Mouse (Mus musculus) bone marrow macrophage, adult 2 months (primary cell): ENCODE data around the gene Olfr393. TPM values are rescaled to one million over a fixed set of nuclear protein-coding genes. Genes with fewer than 3 reads are reported as not detected.

ENCODE experiments used
- H3K27ac ChIP-seq: 2 replicates; pipeline ENCODE4 v1.5.1; 2012; ENCODE audit warnings: low read depth, low read length; ENCODE audit not compliant: insufficient read depth
- H3K4me1 ChIP-seq: 2 replicates; pipeline ENCODE4 v1.6.1; 2012; ENCODE audit warnings: low read length; ENCODE audit not compliant: control insufficient read depth, insufficient read depth
- H3K4me3 ChIP-seq: 2 replicates; pipeline ENCODE4 v1.5.1; 2012; ENCODE audit warnings: mild to moderate bottlenecking, low read length, moderate library complexity; ENCODE audit not compliant: insufficient read depth
- CTCF ChIP-seq: IDR thresholded peaks from 2 replicates; pipeline ENCODE4 v1.5.1; 2012; ENCODE audit warnings: low read depth, mild to moderate bottlenecking, low read length, moderate library complexity
- POLR2A ChIP-seq: IDR thresholded peaks from 2 replicates; pipeline ENCODE4 v1.6.1; 2012; ENCODE audit warnings: mild to moderate bottlenecking, low read depth, low read length, borderline replicate concordance
- polyA plus RNA-seq: library from polyadenylated mRNA; stranded (reverse); fragments of >200 nt; gene quantifications from 2 replicates; pipeline ENCODE4 v1.2.4, GENCODE M21; 2012; ENCODE audit not compliant: missing spikeins, insufficient read depth, insufficient read length

The Olfr393 gene
- not detected in 2 replicates for polyA plus RNA-seq

DNA sequence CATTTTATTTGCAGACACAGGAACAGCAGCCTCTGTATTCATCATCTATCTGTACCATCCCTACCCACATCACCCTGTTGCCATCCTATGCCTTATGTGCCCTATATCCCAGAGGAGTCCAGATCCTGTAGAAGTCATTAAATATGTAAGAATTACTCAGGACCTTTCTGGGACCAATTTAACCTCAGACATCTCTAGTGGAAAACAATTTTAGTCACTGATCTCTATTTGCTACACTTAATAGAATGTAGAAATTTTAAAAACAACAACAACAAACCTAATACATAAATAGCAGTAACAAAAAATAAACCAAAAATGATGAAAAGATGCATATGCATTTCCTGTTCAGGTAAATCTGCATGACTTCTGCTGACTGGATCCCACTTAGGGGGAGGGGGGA lies at the start of gene Olfr393:
Gene Olfr393, minus strand, starts transcription at position 101 of the 400 bp plus-strand sequence.
- Histone ChIP-seq H3K27ac (no peak within 1 kb of the TSS), H3K4me3 (no peak within 1 kb of the TSS), H3K4me1 (no peaks in the 10 kb centered on the region)
- TF ChIP-seq CTCF (no peak), POLR2A (no peak)

DNA sequence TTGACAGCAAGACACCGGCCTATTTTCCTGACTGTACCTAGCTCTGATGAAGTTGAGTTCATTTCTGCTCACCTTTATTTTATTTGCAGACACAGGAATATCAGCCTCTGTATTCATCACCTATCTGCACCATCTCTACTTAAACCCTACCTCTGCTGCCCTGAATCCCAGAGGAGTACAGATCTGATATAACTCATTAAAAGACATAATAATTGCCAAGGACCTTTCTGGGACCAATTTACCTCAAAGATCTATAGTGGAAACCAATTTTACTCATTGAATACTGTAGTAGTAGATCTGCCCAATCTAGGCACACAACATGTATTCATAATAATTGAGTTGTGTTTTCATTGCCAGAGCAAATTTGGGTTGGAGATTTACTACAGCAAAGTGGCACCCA lies 39.4 kb upstream of the Olfr393 start, which contains the start of gene Olfr394:
Gene Olfr394, minus strand, starts transcription at position 101 of the 400 bp plus-strand sequence.
- H3K4me1 ChIP-seq, result no peaks in the 10 kb centered on the region
- H3K27ac ChIP-seq, result no peak within 1 kb of the TSS
- H3K4me3 ChIP-seq, result no peak within 1 kb of the TSS
- TF ChIP-seq CTCF, result no peak

DNA sequence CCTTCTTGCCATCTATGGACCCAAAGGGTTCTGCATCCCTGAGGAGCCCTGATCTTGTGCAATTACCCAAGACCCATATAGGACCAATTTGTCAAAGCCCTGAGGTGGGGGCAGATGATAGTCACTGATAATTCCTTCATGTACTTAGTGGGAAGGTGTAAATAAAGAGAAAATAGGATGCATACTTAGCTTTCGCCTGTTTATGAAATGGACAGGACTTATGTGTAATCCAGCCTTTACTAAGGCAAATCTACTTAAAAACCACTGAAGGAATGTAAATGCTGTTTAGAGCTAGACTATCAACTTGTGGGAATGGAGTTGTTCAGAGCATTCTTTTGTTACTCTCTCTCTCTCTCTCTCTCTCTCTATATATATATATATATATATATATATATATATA lies 34.3 kb downstream of the Olfr393 start, which contains the start of gene Olfr392:
Gene Olfr392, minus strand, starts transcription at position 101 of the 400 bp plus-strand sequence.
- Histone ChIP-seq H3K27ac (no peak within 1 kb of the TSS), H3K4me1 (no peaks in the 10 kb centered on the region), H3K4me3 (no peak within 1 kb of the TSS)
- no peak for TF ChIP-seq CTCF
- no peak for TF ChIP-seq POLR2A

DNA sequence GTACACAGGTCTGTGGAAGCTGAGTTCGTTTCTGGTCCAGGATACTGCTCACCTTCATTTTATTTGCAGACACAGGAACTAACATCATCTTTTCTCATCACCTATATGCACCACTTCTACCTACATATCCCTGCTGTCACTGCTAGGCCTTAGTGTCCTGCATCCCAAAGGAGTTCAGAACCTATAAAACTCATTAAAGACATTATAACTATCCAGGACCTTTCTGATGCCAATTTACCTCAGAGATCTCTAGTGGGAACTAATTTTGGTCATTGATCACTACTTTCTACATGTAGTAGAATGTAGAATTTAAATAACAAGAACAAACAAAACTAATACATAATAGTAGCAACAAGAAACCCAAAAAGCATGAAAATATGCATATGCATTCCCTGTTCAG lies 48.3 kb downstream of the Olfr393 start, which contains the start of gene Olfr391-ps:
Gene Olfr391-ps, minus strand, starts transcription at position 101 of the 400 bp plus-strand sequence.
- Histone ChIP-seq H3K4me1 (no peaks in the 10 kb centered on the region), H3K4me3 (no peak within 1 kb of the TSS), H3K27ac (no peak within 1 kb of the TSS)
- TF ChIP-seq CTCF, result no peak
- TF ChIP-seq POLR2A, result no peak

Other genes with a start within 250 kb of the Olfr393 start
- 0.21 TPM in 1 of 2 replicates, not detected in the other for gene Zfp735, start 162.7 kb downstream of the Olfr393 start, polyA plus RNA-seq
- not detected in 2 replicates for gene Olfr389, start 70.7 kb downstream of the Olfr393 start, polyA plus RNA-seq
- gene Olfr390, start 68.5 kb downstream of the Olfr393 start, polyA plus RNA-seq, result not detected in 2 replicates
- gene Olfr391-ps, start 48.4 kb downstream of the Olfr393 start, polyA plus RNA-seq, result not detected in 2 replicates
- not detected in 2 replicates for gene Olfr392, start 34.4 kb downstream of the Olfr393 start, polyA plus RNA-seq
- gene Olfr394, start 39.3 kb upstream of the Olfr393 start, polyA plus RNA-seq, result not detected in 2 replicates
- gene Olfr395, start 57.8 kb upstream of the Olfr393 start, polyA plus RNA-seq, result not detected in 2 replicates
- not detected in 2 replicates for gene Olfr23, start 85.2 kb upstream of the Olfr393 start, polyA plus RNA-seq
- not detected in 2 replicates for gene Olfr397, start 109.4 kb upstream of the Olfr393 start, polyA plus RNA-seq
- gene Olfr398, start 139.0 kb upstream of the Olfr393 start, polyA plus RNA-seq, result not detected in 2 replicates
- gene Olfr139, start 205.1 kb upstream of the Olfr393 start, polyA plus RNA-seq, result not detected in 2 replicates
- gene Olfr399, start 205.2 kb upstream of the Olfr393 start, polyA plus RNA-seq, result not detected in 2 replicates
- gene Zfp616, start 218.5 kb upstream of the Olfr393 start, polyA plus RNA-seq, result 0.21 TPM in 1 of 2 replicates, not detected in the other